Mouse (Mus musculus) neural tube, embryonic 10.5 days (tissue): ENCODE measurements around the gene Wnt5b.
A peak's percentile ranks its signal among the peaks of the same experiment; 100 is the strongest.
"Not testable (repeated sequence)": the region's sequence is repeated elsewhere in the genome, so short reads cannot be mapped to it uniquely, and the experiment has no call there.

ENCODE experiments used
- DNase-seq: peaks from one replicate; pipeline ENCODE4 v3.0.0-alpha.2; 2017; ENCODE audit warnings: low spot score; ENCODE audit errors: extremely low spot score

Wnt5b gene

DNA sequence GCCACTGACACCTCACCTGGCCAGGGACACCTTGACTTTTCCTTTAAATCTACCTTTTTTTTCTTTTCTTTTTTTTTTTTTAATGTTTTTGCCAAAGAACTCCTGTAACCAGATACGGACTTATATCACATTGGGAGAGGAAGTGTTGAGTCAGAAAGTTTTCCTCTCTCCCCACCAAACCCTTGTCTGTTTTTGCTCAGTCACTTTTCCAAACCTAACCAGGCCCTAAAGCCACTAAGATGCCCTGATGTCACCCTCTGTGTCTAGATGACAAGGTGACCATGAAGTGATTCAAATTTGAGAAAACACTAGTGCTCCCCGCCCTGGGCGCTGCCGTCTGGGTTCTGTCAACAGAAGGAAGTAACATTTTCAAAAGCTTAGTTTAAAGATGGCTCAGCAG, 85.1 kb downstream of the Wnt5b start:
- DNase-seq = no peak

DNA sequence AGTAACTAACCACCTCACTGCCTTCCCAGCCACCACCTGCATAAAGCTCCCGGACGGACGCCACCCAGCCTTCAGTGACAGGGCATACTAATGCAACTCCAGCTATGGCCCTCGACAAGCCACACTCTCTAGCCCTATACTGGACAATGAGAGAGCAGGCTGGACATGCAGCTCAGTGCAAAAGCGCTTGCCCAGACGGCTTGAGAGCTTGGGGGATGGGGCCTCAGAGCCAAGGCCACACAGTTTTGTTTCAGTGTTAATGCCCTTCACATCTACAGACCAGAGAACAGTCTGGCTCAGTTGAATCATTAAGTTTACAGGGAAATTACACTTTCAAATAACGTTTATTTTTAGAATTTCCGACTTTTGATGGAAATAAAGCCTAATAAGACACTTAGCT, 86.0 kb downstream of the Wnt5b start:
- DNase-seq = no peak

DNA sequence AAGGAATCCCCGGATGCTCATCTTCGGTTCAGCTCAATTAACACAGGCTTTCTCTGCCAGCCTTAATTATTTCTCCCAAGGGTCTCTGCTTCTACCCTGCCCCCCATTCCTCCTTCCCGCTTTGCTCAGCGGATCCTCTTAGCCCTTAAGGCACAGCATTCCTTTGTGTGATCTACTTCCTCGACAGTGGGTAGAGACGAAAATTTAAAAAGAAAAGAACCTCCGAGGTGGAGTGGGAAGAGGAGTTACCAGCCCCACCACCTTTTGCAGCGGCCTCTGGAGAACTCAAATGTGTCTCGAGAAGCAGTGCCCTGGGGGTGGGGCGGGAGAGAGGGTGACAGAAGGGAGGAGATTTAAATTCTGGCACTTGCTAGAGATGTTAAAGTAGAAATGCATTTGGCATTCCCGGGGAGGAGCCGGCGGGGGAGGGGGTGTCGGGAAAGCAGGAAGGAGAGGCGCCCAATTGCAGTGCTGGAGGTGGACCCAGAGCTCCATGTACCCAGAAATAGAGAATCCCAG, 92.1 kb downstream of the Wnt5b start:
- DNase-seq = peak; percentile 71

DNA sequence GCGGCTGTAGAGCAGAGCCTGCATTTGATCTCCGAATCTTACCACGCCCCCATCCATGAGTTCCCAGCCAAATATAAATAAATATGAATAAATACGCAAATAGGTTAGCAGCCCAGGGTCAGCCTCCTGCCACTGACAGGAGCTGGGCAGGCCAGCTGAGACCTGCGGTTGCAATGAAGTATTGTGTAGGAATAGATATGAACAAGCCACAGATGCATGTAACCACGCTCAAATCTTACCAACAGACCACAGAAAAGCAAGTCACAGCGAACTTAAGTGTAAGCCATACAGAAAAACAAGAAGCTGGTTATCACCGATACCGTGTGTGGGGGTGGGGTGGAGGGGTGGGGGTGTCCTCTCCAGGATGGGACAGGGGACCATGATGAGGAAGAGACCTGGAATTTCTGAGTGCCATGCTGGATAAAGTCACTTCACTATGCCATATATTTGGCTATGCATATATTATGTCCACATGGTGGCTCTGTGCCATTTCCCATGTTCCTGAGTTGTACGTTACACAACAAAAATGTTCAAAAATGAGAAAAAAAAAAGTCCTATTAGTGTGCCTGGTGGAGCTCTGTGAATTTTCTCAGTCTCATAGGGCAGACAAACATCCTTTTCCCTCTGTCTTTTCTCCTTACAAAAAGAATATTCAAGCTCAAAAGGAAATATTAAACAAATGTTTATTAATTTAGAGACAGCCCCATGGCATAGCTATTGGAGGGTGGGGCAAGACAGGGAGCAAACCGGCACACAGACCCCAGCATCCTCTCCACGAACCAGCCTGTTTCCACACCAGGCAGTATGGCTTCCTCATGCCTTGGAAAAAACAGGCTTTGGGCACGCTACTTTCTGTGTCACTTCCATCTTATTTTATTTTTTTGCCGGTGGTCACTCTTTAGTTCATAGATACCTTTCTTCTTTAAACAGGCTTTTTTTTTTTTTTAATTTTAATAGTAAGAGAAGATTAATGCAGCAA, 92.9 kb downstream of the Wnt5b start:
- DNase-seq = no peak

DNA sequence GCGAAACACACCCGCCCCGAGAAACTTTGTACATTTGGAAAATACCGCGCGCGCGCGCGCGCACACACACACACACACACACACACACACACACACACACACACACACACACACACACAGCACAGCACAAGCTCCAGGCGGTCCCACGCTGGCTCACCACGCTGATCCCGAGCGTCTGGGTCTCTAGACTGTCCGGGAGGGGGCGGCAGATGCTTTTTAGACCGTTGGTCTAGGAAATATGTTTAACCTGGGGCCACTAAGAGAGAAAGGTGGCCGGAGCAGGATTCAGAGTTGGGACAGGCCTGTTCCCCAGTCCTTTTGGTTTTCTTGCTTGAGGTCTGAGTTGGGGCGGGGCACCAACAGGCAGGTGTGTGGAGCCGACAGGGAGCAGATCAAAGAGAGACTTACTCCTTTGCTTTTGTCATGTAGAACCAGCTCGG, 95.1 kb downstream of the Wnt5b start:
- DNase-seq = peak; percentile 64

DNA sequence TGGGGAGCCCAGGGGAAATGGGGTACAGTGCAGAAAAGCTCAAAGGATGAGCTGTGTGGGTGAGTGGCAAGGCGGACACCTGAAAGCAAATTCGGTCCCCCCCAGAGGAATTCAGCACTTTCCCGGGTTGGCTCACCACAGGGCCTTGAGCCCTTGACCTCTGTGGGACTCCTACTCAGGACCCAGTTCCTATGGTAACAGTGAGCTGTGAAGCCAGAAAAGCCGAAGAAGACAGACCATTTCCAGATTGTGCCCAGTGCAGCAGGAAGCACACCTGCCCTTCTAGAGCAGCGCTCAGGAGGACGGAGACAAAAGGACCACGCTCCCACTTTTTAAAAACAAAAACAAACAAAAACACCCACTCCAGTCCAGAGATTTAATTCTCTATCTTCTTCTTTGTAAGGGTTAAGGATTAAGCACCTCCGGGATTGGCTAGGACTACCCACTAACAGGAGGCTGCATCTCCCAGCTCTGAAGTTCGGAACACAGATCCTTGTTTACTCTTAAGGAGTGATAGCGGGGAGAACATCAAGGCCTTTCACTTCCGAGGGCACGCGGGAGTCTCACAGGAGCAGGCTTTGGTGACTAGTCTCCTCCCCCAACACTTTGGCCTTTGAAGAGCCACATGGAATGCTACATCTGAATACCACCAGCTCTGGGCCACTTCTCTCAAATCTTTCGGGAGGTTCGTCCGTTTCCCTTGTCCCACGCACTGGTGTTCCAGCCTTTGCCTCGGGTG, 95.7 kb downstream of the Wnt5b start:
- peak; percentile 22 for DNase-seq

DNA sequence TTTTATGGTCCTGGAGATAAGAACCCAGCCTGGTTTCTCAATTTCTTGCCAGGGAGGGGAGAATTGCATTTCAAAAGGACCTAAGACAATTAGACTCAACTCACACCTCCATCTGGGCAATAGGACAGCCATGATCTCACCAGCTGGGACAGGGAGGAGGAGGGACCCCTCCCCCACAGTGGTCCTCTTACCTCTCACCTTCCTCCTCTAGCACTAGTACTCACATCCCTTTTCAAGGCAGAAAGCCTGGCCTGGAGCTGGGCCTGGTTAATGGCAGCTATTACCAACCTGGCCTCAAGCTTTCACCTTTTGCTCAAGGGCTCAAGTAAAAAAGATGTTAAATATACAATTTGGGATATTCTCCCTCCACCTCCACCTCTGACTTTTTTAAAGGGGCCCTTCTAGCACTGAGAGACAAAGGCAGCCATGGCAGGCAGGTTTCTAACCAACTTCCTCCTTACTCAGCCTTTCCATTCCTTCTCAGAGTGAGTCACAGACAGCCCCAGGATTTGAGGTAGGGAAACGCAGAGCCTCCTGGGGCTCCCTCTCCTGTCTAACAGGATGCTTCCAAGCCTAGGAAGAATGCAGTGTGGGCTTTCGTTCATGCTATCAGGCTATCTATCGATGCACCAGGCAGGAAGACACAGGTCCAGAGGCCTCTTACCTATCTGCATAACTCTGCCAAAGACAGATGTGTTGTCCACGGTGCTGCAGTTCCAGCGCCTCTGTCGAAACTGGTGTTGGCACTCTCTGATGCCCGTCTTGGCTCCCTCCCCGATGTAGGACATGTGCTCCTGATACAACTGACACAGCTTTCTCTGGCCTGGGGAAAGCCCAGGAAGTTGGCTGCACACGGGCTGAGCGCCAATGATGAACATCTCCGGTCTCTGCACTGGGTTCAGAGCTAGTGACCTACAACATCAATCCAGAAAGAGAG, 98.2 kb downstream of the Wnt5b start:
- DNase-seq = no peak

DNA sequence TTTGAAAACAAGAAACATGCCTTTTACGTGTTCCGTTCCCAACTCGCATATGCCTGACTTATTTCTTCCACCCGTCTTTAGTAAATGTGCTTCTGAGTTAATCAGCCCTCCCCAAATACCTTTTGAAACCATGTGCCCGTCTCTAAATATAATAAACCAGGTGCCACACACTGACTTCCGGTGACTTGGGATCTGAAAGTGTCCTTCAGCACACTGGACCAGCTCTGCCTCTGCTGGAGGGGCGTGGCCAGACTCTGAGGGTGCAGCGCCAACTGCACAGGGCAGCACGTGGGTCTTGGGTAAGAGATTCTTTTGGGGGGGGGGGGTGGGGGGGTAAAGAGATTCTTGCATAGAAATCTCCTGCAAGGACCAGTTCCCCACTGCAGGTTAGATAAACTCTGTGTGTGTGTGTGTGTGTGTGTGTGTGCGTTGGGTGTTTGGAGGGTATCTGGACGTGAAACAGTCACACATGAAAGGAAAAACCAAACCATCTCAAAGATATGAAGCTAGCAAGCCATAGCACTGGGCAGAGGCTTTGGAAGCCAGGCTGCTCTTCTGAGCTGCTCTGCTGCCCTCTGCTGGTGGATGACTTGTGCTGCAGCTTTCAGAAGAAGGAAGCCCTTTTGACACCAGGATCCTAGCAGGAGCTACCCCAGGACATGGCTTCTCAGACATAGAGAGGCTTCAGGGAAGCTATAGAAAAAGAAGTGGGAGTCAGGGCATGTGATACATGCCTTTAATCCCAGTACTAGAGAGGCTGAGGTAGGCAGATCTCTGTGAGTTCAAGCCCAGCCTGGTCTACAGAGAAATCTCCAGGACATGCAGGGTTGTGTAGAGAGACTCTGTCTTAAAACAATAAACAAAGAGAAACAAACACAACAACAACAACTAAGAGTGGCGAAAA, 100.2 kb downstream of the Wnt5b start:
- peak; percentile 81 for DNase-seq

DNA sequence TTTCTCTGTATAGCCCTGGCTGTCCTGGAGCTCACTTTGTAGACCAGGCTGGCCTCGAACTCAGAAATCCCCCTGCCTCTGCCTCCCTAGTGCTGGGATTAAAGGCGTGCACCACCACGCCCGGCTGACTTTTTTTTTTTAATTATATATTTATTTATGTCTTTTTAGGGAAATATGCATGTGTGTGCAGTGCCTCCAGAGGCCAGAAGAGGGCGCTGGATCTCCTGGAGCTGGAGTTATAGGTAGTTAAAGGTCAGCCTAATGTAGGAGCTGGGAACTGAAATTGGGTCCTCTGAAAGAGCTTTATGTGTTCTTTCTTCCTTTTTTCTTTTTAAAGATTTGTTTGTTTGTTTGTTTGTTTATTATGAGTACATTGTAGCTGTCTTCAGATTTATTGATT, 101.4 kb downstream of the Wnt5b start:
- DNase-seq = not testable (repeated sequence)

DNA sequence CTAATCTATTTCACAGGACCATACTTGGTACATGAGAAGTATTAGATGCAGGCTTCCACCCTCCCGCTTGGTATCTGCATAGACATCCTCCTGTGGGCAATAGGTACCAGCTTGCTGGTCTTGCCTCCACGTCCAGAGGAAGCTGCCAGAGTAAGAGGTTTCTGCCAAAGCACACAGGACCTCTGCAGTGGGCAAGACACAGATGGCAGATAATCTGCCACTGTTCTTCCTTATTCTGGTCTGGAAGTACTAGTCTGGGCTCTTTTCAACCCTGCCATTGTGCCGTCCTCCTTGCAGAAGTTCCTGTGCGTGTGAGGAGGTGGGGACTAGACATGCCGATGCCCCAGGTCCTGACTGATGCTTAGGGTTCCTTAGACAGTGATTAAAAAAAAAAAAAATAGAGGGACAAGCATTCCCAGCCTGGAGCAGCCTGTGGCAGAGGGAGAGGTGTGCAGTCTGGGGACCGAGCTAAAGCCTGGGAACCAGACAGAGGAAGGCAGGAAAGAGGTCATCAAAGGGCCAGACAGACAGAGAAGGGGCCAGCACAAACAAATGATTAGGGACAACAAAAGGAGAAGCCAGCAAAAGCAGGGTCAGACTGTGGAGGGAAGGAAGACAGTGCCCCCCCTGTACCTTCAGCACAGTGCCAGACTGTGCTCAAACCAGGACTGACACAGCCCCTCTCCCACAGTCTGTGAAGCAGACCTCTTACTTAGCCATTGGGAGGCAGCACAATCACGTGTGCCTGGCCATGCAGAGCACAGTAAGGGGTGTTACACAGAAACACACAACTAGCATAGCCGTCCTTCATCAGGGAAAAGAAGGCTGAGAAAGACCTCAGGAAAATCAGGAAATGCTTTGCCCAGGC, 106.0 kb downstream of the Wnt5b start:
- no peak for DNase-seq

DNA sequence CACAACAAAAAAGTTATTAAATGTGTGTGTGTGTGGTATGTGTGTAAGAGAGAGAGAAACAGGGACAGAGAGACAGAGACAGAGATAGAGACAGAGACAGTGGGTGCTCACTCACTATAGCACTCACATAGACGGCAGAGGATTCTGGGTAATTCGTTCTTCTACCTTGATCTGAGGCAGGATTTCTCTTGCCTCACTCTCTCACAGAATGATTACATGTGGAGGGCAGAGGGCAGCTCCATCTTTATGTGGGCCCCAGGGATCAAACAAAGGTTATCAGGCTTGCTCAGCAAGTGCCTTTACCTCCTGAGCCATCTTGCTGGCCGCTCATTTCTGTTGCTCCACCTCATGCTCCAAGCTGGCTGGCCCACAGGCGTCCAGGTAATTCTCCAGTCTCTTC, 109.8 kb downstream of the Wnt5b start:
- DNase-seq = no peak

DNA sequence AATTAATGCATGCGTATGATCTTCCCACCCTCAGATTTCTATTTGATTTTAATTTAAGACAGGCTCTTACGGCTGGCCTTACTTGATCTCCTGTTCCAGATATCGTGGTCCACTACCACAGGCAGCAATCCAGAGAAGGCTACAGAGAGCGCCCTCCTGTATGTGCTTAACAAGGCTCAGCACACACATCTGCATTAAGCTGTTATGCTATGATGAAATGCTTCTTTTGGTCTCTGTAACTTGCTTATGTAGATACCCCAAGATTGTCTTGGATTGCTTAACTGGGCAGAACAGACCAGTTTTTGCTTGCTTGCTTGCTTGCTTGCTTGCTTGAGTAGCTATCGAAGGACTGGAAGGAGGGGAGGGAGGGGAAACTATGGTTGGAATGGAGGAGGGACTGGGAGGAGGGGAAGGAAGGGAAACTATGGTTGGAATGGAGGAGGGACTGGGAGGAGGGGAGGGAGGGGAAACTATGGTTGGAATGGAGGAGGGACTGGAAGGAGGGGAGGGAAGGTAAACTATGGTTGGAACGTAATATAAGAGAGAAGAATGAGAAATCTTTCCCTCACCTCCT, 112.3 kb downstream of the Wnt5b start:
- no peak for DNase-seq

DNA sequence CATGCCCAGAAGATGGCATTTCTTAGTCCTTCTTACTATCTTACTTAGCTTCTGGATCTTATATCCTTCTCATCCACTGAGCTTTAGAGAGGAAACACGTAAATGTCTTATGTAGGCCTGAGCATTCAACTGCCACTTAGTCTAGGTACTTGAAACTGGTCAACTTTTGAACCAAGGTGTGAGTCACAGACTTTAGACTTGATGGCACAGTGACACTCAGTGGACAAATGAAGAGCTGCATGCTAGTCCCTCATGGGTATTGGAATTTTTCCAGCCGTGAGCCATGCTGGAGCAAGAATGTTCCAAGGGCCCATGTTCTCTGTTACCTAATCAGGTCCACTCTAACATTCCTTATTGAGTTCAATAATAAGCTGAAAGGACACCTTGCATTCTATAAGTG, 113.6 kb downstream of the Wnt5b start:
- no peak for DNase-seq

DNA sequence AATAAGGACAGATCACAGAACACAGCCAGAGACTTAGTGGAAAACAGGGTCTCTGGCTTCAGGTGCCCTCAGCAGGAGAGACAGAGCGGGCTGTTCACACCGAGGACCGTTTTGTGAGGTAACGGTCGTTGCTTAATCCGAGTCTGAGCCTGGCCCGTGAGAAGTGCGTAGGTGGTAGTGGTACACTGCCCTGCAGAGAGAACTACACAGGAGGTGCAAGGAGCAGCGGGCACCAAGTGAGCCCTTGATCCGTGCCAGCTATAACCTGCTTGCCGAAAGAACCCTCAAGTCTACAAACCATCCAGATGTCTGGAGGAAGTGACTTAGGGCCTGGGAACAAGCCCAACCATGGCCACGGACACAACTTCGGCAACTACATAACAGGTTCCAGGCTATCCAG, 114.8 kb downstream of the Wnt5b start:
- DNase-seq = no peak

DNA sequence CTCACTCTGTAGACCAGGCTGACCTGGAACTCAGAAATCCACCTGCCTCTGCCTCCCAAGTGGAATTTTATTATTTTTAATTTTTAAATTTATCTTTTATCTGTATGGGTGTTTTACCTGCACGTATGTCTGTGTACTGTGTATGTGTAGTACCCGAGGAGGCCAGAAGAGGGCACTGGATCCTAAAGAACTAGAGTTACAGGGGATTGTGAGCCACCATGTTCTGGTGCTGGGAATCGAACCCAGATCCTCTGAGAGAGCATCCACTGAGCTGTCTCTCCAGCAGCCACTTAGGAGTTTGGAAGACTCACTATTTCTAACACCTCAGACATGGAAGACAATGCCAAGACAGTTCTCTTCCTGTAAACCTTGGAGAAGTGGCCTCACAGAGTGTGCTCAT, 115.5 kb downstream of the Wnt5b start:
- DNase-seq = no peak

DNA sequence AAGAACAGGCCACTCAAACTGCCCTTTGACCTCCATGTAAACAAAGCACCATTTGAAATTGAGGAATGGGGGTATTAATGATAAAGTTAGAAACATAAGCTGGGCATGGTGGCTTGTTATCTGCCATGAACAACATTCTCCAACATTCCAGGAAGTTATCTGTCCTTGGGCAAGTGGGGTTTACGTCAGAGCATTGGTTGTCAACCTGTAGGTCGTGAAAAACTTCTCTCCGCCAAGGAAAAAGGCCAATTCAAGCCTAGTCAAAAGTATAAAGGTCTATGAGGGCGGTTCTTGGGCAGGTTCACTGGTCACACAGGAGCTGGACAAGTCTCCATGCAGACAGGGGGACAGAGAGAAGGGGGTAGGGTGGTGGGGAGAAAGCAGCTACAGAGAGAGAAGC, 123.1 kb downstream of the Wnt5b start:
- DNase-seq = no peak

DNA sequence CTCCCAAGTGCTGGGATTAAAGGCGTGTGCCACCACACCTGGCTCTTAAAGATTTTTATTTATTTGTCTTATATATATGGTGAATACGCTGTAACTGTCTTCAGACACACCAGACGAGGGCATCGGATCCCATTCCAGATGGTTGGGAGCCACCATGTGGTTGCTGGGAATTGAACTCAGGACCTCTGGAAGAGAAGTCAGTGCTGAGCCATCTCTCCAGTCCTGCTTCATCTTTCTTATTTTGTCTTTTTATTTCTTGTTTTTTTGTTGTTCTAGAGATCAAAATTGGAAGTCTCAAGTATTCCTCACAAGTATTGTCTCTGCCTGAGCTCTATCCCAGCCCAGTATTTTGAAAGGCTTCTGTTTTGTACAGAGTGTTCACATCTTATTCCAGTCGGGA, 123.8 kb downstream of the Wnt5b start:
- DNase-seq = no peak

DNA sequence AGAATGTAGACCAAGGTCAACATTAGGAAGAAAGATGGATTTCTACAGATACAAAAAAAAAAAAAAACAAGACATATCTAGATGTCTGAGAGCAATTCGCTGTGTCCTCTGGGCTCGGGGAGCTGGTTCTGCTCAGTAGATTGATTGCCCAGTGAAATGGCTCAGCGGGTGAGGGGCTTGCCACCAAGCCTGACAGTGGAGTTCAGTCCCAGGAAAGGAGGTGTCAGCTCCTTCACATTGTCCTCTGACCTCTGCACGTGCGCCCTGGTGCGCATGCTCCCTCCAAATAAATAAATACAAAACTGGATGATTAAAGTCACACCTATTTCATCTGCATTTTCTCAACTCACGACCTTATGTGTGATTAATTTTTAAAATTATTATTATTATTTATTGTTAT, 124.7 kb downstream of the Wnt5b start:
- no peak for DNase-seq
